Mouse (Mus musculus) hindlimb bud, embryonic 11.5 days (tissue): Measurements from ENCODE around the gene Arhgap44.

ENCODE experiments used
- DNase-seq: peaks from one replicate; pipeline ENCODE4 v3.0.0-alpha.2; 2012; ENCODE audit warnings: low read depth, low spot score; ENCODE audit errors: extremely low spot score

Gene Arhgap44

DNA sequence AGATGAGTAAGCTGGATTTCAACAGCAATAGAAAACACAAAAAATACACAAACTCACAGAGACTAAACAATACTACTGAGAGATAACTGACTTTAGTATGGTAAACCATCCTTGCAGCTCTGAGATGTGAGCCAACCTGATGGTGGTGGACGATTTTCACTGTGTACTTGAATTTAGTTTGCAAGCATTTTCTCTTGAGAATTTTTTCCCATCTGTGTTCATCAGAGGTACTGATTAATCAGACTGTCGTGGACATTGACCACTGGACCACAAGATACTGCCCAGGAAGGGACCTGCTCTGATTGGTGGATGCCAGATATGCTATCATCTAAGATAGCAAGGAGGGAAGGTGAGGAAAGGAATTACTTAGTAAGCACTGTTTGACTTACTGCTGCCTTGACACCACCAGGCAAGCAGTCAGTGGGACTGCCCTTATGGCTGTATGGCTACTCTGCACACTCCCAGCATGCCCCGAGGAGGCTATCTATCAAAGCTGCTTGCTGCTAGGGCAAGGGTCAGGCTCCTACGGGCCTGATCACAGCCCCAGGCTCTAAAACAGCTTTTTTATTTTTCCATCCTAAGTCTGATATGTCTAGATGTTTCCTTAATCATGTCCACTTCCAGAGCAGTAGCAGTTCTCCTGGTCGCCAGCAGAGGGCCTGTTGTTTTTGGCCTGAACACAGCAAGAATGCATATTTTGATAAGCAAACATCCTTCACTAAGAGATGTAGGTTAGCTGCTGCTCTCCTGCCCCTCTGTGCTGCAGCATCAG is 74.1 kb downstream of the Arhgap44 start:
- DNase-seq: peak; percentile 12

- DNase-seq: no peak
Observed at GRCm38 (mm10) chr11:65080761-65081160, 82.0 kb downstream of the Arhgap44 start.

GRCm38 (mm10) chr11:65080274-65080673 is 82.5 kb downstream of the Arhgap44 start:
- DNase-seq: no peak

DNA sequence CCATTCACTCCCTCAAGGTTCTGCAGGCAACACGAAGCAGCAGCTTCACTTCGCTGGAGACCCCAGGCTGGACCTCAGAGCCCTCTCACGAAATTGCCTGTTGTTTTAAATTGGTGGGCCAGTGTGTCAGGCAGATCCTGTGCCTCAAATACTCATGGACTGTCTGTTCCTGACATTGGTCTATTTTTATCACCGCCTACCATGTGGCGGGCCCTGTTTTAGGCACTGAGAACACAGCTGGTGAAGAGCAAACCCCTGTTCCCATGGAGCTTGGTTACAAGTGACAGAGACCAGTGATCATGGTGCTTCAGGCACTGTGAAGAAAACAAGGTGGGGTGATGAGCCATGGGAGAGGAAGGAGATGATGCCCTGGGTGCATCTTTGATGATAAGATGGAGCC is 93.2 kb downstream of the Arhgap44 start:
- DNase-seq: no peak

DNA sequence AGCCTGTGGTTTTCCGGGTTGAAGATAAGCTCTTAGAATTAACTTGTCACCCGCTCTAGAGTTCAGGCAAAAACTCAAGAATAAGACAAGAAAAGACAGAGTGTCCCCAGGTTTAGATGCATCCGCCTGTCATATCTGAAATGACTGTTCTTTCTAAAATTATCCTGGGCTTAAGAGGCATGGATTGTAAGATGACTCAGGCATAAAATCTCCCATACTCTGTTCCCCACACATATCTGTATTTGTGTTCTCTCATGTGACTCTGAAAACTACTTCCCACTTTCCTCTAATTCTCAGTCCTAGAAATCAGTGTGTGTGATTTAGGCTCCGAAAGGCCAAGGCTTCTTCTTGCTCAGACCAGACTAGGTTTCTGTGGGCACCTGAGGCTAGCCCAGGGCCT is 93.7 kb downstream of the Arhgap44 start:
- no peak for DNase-seq

- DNase-seq: no peak
Observed at GRCm38 (mm10) chr11:65065201-65065600, 97.6 kb downstream of the Arhgap44 start.

DNA sequence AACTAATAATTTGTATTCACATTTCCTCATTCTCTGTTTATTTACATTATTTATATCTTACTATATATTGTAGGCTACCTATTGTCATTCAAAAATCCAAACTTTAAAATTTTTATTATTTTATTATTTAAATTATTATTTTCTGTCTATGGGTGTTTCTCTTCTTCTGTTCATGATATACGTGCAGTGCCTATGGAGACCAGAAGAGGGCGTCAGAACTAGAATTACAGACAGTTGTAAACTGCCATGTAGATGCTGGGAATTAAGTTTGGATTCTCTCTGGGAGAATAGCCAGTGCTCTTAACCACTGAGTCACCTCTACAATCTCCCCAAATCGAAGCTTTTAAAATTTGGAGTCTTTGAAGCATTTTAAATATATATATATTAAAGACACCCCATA is 101.3 kb downstream of the Arhgap44 start:
- no peak for DNase-seq

- DNase-seq: no peak
Observed at GRCm38 (mm10) chr11:65059531-65059930, 103.2 kb downstream of the Arhgap44 start.

DNA sequence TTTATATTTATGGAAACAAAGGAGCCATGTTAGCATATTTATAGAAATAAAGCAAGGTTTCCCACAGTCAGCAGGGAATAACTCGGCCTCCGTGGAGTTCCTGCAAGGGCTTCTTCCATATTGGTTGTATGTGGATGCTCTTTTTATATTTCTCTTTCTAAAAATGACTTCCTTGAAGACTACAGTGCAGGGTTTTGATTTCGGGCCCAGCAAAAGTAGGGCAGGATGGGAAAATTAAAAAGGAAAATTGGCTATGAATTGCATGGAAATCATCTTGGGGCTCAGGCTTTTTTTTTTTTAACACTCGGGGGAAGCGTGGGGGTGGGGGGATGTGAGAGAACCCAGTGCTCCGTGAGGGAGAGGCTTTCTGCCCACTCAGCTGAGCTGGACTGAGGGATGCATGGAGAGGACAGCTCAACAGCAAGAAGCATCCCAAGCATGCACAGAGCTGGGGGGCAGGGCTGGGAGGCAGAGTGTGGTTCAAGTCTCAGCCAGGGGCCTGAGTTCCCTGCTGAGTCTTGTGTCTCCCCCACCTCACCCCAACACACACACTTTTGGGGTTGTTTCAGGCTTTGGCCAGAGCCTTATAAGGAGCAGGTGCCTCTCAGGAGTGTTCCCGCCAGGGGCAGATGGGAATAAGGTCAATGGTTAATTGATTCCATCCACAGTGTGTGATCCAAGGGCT is 104.4 kb downstream of the Arhgap44 start:
- DNase-seq: peak; percentile 22

GRCm38 (mm10) chr11:65055596-65055995 is 107.2 kb downstream of the Arhgap44 start:
- DNase-seq: no peak

- DNase-seq: no peak
Observed at GRCm38 (mm10) chr11:65054216-65054615, 108.5 kb downstream of the Arhgap44 start.

GRCm38 (mm10) chr11:65050819-65051218 is 111.9 kb downstream of the Arhgap44 start:
- no peak for DNase-seq

DNA sequence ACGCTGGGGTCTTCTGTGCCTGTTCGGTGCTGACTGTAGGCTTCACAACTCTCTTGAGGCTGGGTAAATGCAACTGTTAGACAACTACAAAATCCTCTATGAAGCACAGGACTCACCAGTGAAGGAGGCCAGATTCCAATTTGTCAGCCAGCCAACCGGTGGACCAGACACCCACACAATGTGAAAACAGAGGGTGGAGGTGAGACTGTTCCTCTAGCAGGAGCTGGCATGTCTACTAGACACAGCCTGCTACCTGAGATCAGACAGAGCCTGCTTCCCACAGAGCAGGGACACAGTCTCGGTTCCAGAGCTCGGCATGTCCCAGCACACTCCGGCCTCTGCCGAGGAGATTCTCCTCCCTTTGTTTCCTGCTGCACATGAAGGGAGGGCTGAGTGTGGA is 113.7 kb downstream of the Arhgap44 start:
- no peak for DNase-seq

GRCm38 (mm10) chr11:65040556-65040955 is 122.2 kb downstream of the Arhgap44 start:
- DNase-seq: no peak

- no peak for DNase-seq
Observed at GRCm38 (mm10) chr11:65039517-65040095, 123.2 kb downstream of the Arhgap44 start.

GRCm38 (mm10) chr11:65038996-65039395 is 123.8 kb downstream of the Arhgap44 start:
- DNase-seq: no peak

- DNase-seq: no peak
Observed at GRCm38 (mm10) chr11:65032221-65032620, 130.5 kb downstream of the Arhgap44 start.

DNA sequence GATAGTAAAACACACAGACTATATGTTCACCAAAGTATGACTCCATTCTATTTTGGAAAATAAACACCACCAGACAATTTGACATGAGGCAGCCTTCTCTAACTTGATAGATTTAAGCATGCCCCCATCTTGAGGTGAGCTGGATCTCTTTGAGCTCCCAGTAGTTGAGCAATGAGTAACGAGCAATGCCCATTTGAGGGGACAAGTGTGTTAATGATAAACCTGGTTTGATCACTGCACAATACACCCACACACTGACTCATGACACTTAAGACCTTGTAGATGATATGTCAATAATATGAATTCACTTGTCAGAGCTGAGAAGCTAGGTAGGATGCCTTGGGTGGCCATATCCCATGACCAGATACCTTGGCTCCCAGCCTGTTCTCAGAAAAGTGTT is 132.6 kb downstream of the Arhgap44 start:
- DNase-seq: no peak

GRCm38 (mm10) chr11:65028049-65028448 is 134.7 kb downstream of the Arhgap44 start:
- no peak for DNase-seq

DNA sequence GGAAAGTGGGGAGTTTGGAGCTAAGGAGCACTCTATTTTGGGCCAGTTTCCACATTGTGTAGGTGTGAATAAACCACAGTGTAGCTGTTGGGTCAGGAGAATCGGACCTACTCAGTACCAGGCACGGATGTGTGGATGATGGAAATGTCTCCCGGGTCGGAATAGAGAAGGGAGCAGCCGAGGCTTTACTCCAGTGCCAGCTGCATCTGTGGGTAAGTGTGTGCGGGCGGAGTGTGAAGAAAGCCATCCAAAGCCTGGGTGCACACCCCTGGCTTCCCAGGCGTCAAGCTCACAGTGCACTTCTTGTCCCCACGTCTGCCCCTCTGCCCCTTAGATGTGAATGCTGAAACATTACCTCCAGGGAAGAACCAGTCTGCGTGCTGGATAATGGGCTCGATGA is 140.0 kb downstream of the Arhgap44 start:
- DNase-seq: no peak

- DNase-seq: no peak
Observed at GRCm38 (mm10) chr11:65020744-65021143, 142.0 kb downstream of the Arhgap44 start.

GRCm38 (mm10) chr11:65016754-65017153 is 146.0 kb downstream of the Arhgap44 start:
- DNase-seq: no peak
